Mouse (Mus musculus): ENCODE measurements around the gene Itm2c. TPM values are rescaled to one million over a fixed set of nuclear protein-coding genes. Genes with fewer than 3 reads are reported as not detected.

Itm2c gene
- total RNA-seq, 4 experiments from 2014 or later, result 782 to 804 (median 787) TPM

DNA sequence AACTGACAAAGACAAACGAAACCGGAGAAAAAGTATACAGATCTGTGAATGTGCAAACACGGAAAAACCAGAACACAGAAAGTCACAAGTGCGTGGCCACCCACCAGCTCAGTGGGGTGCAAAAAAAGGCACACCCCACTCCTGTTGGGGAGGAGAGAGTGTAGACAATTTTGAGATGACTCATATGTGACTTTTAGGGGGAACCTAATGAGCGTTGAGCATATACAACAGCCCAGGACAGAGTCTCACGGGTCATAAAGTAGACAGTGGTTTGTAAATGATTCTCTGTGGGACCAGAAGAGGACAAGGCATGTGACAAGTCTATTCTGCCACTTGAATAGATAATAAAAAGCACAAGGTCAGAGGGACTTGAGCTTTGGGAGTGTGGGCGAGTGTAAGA lies 39.1 kb downstream of the Itm2c start:
- no peak for DNase-seq (ENCODE audit: low spot score in 2 of 2)

DNA sequence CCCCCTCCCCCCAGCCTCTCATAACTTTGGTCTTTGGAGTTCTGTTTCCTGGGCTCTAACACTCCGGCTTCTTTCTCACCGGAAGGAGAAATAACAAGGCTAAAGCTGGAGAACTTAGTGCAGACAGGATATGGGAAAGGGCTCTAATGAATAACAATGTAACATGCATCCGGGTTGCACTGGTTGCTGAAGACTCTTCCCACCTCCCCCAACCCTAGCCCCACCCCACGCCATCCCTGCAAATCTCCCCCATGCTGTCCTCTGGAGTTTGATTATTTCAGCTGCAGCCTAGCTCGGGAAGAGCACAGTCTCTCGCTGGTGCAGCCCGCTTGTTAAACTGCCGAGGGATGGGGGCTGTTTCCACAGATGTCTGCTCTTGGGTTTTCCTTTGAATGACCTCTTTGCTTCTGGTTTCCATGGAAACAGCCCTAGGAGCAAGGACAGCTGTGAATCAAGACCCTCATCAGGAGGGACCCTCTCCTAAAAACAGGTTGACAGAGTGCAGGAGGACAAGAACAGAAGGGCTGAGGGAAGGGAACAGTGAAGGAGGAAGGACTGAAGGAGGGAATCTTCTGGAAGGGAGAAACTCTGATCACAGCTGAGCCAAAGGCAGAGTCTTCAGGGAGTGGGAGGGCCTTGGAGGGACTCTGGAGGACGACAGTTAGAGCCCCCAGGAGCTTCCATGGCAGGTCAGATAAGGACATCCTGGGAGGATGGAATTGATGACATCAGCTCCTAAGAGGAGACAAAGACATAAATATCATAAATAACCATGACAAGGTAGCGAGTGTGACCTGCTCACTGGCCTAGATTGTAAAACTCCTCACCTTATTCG lies 39.8 kb downstream of the Itm2c start:
- no peak for DNase-seq (ENCODE audit: low spot score in 2 of 2)

DNA sequence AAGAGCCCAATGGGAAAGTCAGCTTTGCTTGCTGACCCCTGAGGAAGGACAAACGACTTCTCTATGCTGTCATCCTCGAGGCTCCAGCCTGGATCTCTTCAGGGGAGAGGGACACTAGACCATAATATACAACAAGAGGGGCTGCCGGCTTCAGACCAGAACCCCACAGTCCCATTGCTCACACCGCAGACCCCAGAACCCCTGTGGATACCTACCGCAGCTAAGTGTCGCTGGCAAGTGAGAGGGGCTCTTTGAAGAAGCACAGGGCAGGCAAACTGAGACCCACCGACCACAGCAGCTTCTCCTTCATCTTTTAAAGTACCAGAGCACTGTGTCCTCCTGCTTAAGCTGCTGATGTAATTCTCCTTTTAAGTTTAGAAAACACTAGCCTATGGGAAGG lies 40.5 kb downstream of the Itm2c start:
- DNase-seq (ENCODE audit: low spot score in 2 of 2), result no peak

DNA sequence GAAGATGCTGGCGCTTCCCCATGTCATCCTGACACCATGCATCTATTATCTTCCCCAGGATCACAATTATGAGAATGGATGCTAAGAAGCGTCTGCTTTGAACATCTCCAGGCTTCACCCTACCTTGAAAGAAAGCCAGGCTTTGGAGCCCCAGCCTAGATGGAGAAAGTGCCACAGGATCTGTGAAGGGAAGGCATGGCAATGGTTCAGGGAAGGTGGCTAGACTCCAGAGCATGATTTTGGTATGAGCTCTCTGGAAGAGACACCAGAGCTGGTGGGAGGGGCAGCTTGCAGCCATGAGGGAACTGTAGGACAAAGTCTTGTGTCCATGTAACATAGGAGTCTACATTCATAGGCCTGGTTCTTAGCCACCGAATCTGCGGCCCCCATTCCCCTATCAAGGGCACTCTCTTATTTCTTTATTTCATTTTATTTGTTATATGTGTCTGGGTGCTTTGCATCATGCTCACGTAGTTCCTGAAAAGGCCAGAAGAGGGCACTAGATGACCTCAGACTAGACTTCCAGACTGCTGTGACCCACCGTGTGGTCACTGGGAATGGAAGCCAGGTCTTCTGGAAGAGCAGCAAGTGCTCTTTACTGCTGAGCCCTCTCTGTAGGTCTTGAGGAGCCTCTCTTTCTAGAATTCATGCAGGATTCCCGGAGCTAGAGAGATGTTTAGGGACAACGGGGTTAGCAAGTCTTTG lies 41.2 kb downstream of the Itm2c start:
- DNase-seq (ENCODE audit: low spot score in 2 of 2), result peak in 1 of 2 experiments; percentile 66

DNA sequence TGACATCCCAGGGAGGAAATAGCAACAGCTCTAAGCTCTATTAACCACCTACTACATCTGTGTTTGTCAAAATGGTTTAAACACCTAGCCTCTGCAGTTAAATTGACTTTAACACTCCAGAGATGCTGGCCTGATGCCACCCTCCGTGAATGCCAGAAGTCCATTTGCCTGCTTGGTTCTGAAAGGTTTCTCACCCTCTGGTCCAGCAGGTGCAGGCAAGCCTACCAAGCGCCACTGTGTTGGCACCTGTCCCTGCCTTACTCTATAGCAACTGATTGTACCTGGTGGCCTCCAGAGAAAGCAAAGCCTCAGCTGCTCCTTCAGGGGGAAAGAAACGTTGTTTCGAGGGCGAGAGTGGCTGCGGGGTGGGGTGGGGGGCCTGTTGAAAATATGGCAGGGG lies 42.2 kb downstream of the Itm2c start:
- no peak for DNase-seq (ENCODE audit: low spot score in 2 of 2)

DNA sequence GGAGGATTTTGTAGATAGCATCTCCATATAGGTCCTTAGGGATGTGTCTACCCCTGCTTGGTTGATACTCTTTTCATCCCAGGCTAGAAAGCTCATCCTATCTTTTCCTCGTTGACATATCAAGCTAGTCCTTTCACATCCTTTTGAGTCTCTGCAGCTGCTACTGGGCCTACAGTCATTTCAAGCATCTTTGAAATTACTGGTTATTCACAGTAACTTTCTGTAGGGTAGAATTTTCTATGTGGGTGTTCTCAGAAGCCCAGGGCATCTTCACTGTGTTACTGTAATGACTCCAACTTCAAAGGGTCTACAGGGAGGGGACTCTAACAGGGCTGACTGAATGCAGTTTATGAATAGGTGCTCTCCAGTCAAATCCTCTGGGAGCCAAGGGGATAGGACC lies 43.2 kb downstream of the Itm2c start:
- no peak for DNase-seq (ENCODE audit: low spot score in 2 of 2)

DNA sequence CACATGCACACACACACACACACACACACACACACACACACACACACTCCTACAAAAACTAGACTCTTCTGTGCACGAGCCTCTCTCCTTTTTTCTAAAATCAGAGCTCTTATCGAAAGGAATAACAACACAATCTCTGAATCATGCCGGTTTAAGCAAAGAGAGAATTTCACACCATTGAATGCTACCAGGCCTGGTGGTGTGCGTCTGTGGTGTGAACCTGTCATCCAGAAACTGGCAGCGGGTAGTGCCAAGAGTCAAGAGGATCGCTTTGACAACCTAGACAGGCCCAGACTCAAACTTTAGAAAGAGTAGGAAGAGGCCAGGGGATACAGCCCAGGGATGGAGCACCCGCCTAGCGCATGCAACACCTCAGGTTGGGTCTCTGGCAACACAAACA lies 48.2 kb downstream of the Itm2c start:
- DNase-seq (ENCODE audit: low spot score in 2 of 2), result no peak

DNA sequence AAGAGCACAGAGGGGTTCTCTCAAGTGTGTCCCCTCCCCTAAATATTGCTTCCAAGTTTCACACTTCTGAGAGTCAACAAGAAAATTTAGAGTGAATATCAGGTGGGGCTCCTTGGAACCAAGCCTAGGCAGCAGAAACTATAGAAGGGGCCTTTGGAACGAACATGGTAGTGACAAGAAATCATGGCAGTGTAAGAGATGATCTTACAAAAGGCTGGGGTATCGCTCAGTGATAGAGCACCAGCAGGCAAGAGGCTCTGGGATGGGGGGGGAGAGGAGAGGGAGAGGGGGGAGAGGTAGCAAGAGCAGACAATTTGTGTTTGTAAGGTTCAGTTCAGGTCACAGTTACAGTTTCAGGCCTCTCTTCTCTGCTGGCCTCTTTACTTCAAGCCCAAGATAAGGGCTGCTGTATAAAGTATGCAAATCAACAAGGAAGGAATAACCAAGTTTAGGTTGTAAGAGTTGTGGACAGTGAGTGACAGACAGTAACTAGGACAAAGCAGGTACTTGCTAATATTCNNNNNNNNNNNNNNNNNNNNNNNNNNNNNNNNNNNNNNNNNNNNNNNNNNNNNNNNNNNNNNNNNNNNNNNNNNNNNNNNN lies 55.1 kb downstream of the Itm2c start:
- DNase-seq (ENCODE audit: low spot score in 2 of 2), result no peak

DNA sequence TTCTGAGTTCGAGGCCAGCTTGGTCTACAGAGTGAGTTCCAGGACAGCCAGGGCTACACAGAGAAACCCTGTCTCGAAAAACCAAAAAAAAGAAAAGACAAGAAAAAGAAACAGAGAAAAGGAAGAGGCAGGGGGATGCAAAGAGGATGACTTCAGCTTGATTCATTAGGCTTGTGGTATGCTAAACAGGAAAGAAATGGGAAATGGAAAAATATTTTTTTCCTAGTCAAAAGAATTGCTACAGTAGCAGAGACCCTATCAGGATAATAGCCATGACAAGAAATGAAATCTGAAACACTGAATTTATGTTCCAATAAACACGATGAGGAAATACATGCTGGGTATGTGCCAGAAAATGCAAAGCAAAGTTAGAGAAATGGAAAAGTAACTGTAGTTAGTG lies 61.1 kb downstream of the Itm2c start:
- DNase-seq (ENCODE audit: low spot score in 2 of 2), result no peak

DNA sequence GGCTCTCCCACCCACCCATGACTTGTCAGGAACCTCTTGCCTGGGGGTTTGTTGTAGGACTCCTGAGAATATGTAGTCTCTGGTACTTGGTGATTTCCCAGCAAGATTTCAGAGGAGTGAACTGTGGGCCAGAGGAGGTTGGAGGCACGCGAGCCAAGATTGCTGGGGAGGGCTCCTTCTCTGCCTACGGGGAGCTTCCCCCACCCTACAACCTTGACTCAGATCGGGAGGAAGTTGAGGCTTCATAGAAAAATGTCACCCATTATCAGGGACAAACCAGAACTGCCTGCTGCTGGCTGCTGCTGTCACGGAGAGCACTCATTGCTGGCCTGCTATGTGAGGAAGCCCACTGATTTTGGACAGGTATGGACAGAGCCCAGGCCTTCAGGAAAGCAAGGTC lies 63.2 kb downstream of the Itm2c start:
- no peak for DNase-seq (ENCODE audit: low spot score in 2 of 2)

DNA sequence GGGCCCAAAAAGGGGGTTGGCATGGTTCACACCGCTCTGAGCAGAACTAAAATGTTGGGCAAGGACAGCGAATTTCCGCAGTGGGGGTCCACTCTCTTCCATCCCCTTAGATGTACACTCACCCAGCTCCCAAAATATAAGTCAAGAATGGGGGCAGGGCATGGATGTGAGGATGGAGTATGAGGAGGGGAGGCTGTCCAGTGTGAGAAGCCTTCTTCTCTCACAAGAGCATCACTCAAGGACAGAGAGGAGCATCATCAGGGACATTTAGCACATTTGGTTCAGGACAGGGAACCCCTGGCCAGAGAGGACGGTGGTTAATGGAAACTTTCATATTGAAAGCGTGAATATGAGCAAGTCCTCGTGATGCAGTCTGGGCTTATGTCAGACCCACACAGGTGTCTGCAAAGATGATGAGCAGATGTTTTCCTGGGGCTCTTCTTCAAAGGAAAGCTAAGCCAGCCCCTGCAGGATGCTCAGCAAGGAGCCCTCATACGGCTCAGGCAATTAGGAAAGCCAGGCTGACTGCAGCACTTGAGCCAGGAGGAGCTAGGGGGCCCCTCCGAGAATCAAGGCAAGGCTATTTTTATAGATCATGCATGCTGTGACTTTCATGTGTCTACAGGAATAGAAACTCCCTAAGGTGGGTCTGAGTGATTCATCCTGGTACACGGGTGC lies 64.0 kb downstream of the Itm2c start:
- no peak for DNase-seq (ENCODE audit: low spot score in 2 of 2)

Other genes with a start within 250 kb of the Itm2c start
- gene Sp100, start 244.3 kb upstream of the Itm2c start, total RNA-seq (2022), result 1 to 10 TPM; 3.4 to 7.1 (median 5.3) TPM
- 1 to 10 TPM in 2 of 4 experiments, under 1 TPM in 1, not detected in 1; 0.21 to 1.8 (median 1.5) TPM for gene A630001G21Rik, start 115.6 kb upstream of the Itm2c start, total RNA-seq (2022)
- gene Cab39, start 100.8 kb upstream of the Itm2c start, total RNA-seq (2022), result 100 to 1,000 TPM; 128 to 143 (median 137) TPM
- gene 4933407L21Rik, start 34.2 kb downstream of the Itm2c start, total RNA-seq (2022), result 1 to 10 TPM; 4.3 to 5.3 (median 4.5) TPM
- under 1 TPM in 3 of 4 experiments, not detected in 1; 0.08 to 0.52 (median 0.25) TPM for gene Gpr55, start 66.7 kb downstream of the Itm2c start, total RNA-seq (2022)
- gene Spata3, start 122.5 kb downstream of the Itm2c start, total RNA-seq (2022), result 1 to 10 TPM; 1.1 to 1.7 (median 1.3) TPM
- gene 2810459M11Rik, start 151.6 kb downstream of the Itm2c start, total RNA-seq (2022), result 10 to 100 TPM; 12.6 to 22.3 (median 17.2) TPM
- 100 to 1,000 TPM; 117 to 122 (median 118) TPM for gene Psmd1, start 170.1 kb downstream of the Itm2c start, total RNA-seq (2022)
- gene Htr2b, start 217.7 kb downstream of the Itm2c start, total RNA-seq (2022), result not detected
- 1 to 10 TPM in 3 of 4 experiments, not detected in 1; 4.5 to 7.4 (median 6.4) TPM for gene Gm21972, start 239.4 kb downstream of the Itm2c start, total RNA-seq (2022)